Mouse (Mus musculus): ENCODE data around the gene Faah. TPM values are rescaled to one million over a fixed set of nuclear protein-coding genes. Genes with fewer than 3 reads are reported as not detected.

Faah gene
- polyA plus RNA-seq (2015; fragmentation: Nextera tagmentation; extraction: Ambion mirVana) = 1.1 and 2.1 TPM in 2 replicates

DNA sequence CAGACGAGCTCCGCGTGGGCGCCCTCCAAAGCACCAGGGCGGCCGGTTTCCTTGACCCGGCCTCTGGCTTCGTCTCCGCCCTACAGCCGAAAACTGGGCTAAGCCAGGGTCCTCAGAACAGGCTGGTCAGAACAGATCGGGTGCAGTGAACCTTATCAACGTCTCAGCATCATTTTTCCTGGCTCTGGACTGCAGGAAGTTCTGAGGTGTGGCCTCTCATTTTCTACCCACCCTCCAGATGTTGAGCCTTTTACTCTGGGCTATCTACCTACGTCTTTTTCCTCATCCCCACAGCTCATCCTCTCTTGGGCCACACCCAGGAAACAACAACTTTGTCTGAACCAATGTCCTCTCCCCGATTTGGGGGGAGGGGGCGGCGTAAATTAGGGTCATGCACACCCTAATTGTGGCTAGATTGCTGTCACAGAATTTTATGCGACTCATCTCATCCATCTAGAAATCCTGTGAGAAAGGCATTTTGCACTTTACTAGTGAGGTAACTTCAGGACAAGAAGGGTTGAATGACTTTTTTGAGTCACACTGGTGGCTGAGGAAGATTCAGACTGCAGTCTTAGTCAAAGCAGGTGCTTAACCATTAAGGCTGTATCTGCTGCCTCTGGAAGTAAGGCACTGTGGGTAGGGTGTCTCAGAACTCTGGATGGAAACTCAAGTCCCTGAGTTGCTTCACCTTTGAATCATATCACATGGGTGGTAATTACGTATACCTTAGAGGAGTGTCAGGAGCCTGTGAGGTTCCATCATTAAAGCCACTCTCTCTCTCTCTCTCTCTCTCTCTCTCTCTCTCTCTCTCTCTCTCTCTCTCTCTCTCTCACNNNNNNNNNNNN is at the start of gene Faah:
Gene Faah (minus strand): TSS at position 25 of the 845 bp plus-strand sequence.
- peak within 1 kb of the TSS; percentile 48 for H3K9ac ChIP-seq
- no peak for ATAC-seq (replicated peaks; ENCODE audit: insufficient number of reproducible peaks, insufficient read depth, low FRiP score, low read depth)
- peak within 1 kb of the TSS; percentile 89 for H3K4me2 ChIP-seq
- no peak within 1 kb of the TSS for H3K27ac ChIP-seq
- peaks cover 56% of the 10 kb centered on the region for H3K27me3 ChIP-seq
- WGBS = 11% methylated on average over 18 of the region's 18 CpGs
- H3K9me3 ChIP-seq (replicated peaks) = no peaks in the 10 kb centered on the region
- H3K36me3 ChIP-seq = no peaks in the 10 kb centered on the region
- H3K4me1 ChIP-seq (replicated peaks) = peaks cover 13% of the 10 kb centered on the region
- peak within 1 kb of the TSS; percentile 63 for H3K4me3 ChIP-seq

DNA sequence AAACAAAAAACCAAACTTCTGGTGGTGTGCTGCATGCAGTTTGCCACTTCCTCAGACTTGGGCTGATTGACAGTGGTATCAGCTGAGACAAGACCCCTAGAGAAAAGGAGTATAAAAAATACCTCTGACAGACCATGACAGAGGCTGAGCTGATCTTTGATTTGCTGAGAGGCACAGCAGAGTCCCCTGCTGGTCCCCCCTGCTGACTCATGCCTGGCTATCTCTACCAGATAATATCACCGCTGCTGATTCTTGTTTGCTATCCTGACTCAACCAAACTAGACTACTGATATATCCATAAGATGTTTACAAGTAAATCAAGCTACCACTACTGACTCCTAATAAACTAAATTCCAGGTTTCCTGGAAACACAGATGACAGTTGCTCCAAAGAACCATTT is 46.1 kb upstream of the Faah start:
- peaks cover 35% of the 10 kb centered on the region for H3K36me3 ChIP-seq
- H3K9ac ChIP-seq = no peak overlapping the region
- no peak overlapping the region for H3K4me3 ChIP-seq
- no peaks in the 10 kb centered on the region for H3K27me3 ChIP-seq
- WGBS = 6% methylated on average over 1 of the region's 1 CpGs
- H3K9me3 ChIP-seq (replicated peaks) = no peaks in the 10 kb centered on the region
- ATAC-seq (replicated peaks; ENCODE audit: insufficient number of reproducible peaks, insufficient read depth, low FRiP score, low read depth) = no peak
- H3K4me1 ChIP-seq (replicated peaks) = no peaks in the 10 kb centered on the region
- H3K4me2 ChIP-seq = no peak overlapping the region
- no peak overlapping the region for H3K27ac ChIP-seq

DNA sequence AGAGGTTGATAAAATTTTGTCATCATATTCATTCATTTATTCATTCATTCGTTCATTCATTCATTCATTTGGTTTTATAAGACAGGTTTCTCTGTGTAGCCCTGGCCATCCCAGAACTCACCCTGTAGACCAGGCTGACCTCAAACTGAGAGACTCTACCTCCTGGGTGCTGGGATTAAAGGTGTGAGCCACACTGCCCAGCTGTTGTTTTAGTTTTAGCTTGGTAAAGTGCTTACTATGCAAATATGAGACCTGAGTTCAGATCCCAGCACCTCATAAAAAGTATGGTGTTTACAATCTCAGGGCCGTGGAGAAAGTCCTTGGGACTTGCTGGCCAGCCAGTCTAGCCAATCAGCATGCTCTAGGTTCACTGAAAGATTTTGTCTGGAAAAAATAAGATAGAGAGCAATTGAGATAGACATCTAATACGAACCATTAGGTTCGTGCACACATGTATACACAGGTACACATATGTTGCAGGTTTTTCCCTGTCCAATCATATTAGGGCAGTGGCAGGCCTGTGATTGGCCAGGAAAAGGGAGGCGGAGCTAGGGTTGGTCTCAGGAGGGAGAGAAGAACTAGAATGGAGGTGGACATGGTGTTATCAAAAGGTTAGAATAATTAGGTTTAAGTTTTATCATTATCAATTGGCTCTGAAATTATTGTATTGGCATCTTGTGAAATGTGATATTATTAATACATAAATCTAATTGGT is 41.4 kb upstream of the Faah start:
- H3K4me3 ChIP-seq = no peak overlapping the region
- H3K4me2 ChIP-seq = no peak overlapping the region
- H3K4me1 ChIP-seq (replicated peaks) = peaks cover 2% of the 10 kb centered on the region; the same call in 1 of the 2 replicates
- no peak overlapping the region for H3K9ac ChIP-seq
- no peaks in the 10 kb centered on the region for H3K9me3 ChIP-seq (replicated peaks)
- H3K36me3 ChIP-seq = no peaks in the 10 kb centered on the region
- WGBS = 73% methylated on average over 5 of the region's 5 CpGs
- no peaks in the 10 kb centered on the region for H3K27me3 ChIP-seq
- no peak overlapping the region for H3K27ac ChIP-seq
- ATAC-seq (replicated peaks; ENCODE audit: insufficient number of reproducible peaks, insufficient read depth, low FRiP score, low read depth) = no peak

DNA sequence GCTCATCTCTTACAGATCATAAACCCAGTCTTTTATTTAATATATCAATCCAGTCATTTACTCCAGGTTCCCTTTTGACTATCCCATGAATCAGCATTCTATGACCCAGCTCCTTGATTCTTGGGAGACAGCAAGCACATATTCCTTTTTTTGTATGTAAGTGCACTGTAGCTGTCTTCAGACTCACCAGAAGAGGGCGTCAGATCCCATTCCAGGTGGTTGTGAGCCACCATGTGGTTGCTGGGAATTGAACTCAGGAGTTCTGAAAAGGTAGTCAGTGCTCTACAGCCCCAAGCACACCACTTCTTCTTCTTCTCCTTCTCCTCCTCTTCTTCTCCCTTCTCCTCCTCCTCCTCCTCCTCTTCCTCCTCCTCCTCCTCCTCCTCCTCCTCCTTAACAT is 39.8 kb upstream of the Faah start:
- WGBS = 5% methylated on average over 1 of the region's 1 CpGs
- H3K4me3 ChIP-seq = no peak overlapping the region
- H3K27ac ChIP-seq = no peak overlapping the region
- no peaks in the 10 kb centered on the region for H3K27me3 ChIP-seq
- H3K9ac ChIP-seq = no peak overlapping the region
- no peak overlapping the region for H3K4me2 ChIP-seq
- peaks cover 8% of the 10 kb centered on the region for H3K4me1 ChIP-seq (replicated peaks)
- no peak for ATAC-seq (replicated peaks; ENCODE audit: insufficient number of reproducible peaks, insufficient read depth, low FRiP score, low read depth)
- H3K9me3 ChIP-seq (replicated peaks) = no peaks in the 10 kb centered on the region
- no peaks in the 10 kb centered on the region for H3K36me3 ChIP-seq

DNA sequence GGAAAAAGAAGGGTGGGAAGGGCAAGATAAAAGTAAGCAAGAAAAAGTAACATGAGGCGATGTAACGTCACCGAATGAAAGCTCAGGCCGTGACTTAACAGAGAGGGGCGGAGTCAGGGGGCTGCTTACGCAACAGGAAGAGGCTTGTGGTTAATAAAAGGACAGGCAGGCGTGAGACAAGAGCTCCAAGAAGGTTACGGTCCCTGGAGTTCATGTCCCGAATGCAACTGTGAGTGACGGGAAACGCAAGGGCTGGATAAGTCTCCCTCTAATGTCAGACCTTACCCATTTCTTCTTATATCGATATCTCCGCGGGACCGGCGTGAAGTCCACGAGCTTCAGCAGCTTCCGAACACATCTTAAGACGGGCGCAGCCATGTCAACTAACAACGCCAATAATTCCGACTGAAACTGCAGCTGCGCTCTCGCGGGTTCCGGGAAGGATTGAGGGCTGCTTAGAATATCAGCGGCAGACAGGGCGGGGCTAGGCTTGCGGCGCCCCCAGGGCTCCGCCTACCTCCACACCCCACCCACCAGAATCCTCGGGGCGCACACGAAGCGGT is 35.8 kb upstream of the Faah start, which contains the start of gene Nsun4:
Gene Nsun4 (minus strand): TSS at position 478 of the 563 bp plus-strand sequence.
- peak; percentile 95 for ATAC-seq (replicated peaks; ENCODE audit: insufficient number of reproducible peaks, insufficient read depth, low FRiP score, low read depth)
- H3K9ac ChIP-seq = peak within 1 kb of the TSS; percentile 52
- under 1% methylated on average over 35 of the region's 35 CpGs for WGBS

DNA sequence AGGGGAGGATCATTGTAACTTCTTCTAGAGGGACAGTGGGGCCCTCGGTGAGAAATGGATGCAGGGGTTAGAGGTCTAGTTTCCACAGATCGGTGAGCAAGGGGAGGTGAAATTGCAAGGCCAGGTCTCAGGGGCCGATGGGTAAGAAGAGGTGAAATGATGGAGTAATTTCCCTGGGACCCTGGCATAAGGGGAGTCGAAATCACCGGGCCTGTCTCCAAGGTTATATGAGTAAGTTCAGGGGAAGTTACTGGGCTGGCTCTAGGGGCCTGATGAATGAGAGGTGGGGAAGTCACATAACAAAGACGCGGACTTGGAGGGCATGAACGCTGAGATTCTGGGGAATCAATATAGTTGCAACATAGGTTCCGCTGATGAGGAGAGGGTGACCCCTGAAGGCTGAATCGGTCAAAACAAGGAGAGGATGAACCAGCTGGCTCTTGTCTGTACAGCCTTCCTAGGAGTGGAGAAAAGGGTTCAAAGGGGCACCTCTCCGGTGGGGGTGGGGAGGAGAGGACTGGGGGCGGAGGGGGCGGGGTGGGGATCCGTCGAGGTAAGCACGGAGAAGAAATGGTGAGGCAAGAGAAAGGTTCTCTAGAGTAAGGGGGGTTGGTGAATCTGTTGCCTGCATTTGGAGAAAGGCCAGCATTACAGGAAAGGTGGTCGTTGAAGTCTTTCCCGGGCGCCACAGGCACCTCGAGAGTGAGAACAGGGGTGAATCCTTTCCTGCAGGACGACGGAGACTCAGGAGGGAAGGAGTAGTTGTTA is 35.0 kb upstream of the Faah start:
- H3K4me2 ChIP-seq = peak overlapping the region; percentile 88
- H3K9me3 ChIP-seq (replicated peaks) = no peaks in the 10 kb centered on the region
- no peaks in the 10 kb centered on the region; the same call in 1 of the 2 replicates for H3K36me3 ChIP-seq
- 8% methylated on average over 22 of the region's 22 CpGs for whole genome bisulfite sequencing
- no peaks in the 10 kb centered on the region for H3K27me3 ChIP-seq
- H3K4me1 ChIP-seq (replicated peaks) = peaks cover 13% of the 10 kb centered on the region
- peak overlapping the region; percentile 95 for H3K27ac ChIP-seq
- peak overlapping the region; percentile 52 for H3K9ac ChIP-seq
- peak overlapping the region; percentile 67 for H3K4me3 ChIP-seq
- peak; percentile 33 for ATAC-seq (replicated peaks; ENCODE audit: insufficient number of reproducible peaks, insufficient read depth, low FRiP score, low read depth)

More for the DNA sequence above, 35.8 kb upstream of the Faah start, which contains the start of gene Nsun4:
- Histone ChIP-seq H3K27ac (peak within 1 kb of the TSS; percentile 95), H3K36me3 (no peaks in the 10 kb centered on the region), H3K4me3 (peak within 1 kb of the TSS; percentile 67), H3K9me3 (replicated peaks) (no peaks in the 10 kb centered on the region), H3K4me2 (peak within 1 kb of the TSS; percentile 88), H3K27me3 (no peaks in the 10 kb centered on the region), H3K4me1 (replicated peaks) (peaks cover 13% of the 10 kb centered on the region)

DNA sequence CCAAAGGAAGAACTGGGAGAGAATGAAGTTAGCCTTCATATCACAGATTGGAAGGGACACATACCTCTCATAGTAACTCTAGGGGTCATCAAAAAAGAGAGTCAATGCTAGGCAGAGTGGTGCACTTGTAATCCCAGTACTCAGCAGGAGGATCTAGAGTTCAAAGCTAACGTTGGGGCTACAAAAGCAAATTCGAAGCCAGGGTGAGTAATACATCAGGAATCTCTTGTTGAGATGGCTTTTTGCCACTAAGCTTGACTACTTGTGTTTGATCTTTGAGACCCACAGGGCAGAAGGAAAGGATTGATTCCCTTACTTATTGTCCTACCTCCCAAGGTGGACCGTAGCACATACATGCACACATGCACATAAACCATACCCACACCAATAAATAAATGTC is 31.5 kb upstream of the Faah start:
- Histone ChIP-seq H3K9ac (no peak overlapping the region), H3K4me3 (no peak overlapping the region), H3K4me1 (replicated peaks) (peaks cover 11% of the 10 kb centered on the region), H3K9me3 (replicated peaks) (no peaks in the 10 kb centered on the region), H3K4me2 (no peak overlapping the region), H3K36me3 (peaks cover 1% of the 10 kb centered on the region), H3K27ac (no peak overlapping the region), H3K27me3 (no peaks in the 10 kb centered on the region)
- WGBS = 69% methylated on average over 3 of the region's 3 CpGs
- no peak for ATAC-seq (replicated peaks; ENCODE audit: insufficient number of reproducible peaks, insufficient read depth, low FRiP score, low read depth)

DNA sequence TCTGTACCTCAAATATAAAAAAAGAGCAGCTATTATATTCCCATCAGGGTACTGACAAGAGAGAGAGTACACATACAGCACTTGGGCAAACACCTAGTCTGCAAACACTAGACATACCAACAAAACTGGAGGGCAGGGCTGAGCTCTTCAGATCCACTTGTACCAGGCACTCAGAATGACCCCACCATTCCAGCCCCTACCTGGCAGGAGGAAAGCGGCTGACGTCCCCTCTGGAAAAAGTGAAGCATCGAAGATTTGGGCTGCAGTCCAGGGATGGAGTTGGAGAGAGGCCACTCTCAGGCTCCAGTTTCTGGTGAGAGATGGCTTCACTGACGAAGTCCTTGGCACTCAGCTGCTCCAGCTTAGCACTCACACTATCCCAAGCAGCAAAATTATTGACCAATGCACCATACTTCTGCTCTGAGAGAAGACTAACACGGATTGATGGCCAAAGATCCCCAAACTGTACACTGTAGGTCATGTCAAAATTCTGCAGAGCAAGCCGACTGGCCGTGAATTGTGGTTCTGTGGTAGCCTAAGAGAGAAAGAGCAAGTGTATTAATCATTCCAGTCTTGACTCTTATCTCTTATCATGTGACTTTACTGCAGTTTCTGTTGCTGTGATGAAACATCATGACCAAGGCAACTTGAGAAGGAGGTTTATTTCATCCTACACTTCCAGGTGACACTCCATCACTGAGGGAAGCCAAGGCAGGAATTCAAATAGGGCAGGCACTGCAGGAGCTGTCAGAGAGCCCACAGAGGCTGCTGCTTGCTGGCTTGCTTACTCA is 30.6 kb upstream of the Faah start:
- H3K4me1 ChIP-seq (replicated peaks) = peaks cover 11% of the 10 kb centered on the region
- WGBS = 52% methylated on average over 7 of the region's 7 CpGs
- ATAC-seq (replicated peaks; ENCODE audit: insufficient number of reproducible peaks, insufficient read depth, low FRiP score, low read depth) = no peak
- no peaks in the 10 kb centered on the region for H3K27me3 ChIP-seq
- H3K9ac ChIP-seq = no peak overlapping the region
- no peak overlapping the region for H3K4me2 ChIP-seq
- H3K9me3 ChIP-seq (replicated peaks) = no peaks in the 10 kb centered on the region
- no peak overlapping the region for H3K27ac ChIP-seq
- peaks cover 8% of the 10 kb centered on the region for H3K36me3 ChIP-seq
- H3K4me3 ChIP-seq = no peak overlapping the region

DNA sequence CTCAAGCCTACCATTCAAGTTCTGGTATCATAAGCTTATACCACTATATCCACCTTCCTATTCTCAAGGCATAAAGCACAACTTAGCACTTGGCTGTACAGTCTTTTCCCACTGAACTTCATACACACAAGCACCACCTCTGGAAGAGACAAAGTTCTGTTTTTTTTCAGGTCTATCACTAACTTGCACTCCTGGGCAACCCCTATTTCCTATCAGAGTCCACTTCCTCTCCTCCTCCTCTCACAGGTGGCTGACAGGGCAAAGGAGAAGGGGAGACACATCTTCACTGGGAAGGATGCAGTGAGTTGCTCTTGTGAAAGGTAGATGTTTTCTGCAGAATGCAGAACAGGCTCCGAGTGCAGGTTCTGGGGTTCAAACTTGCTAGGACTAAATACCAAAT is 30.0 kb upstream of the Faah start:
- Histone ChIP-seq H3K9ac (no peak overlapping the region), H3K27ac (no peak overlapping the region)
- 100% methylated on average over 1 of the region's 1 CpGs for WGBS

DNA sequence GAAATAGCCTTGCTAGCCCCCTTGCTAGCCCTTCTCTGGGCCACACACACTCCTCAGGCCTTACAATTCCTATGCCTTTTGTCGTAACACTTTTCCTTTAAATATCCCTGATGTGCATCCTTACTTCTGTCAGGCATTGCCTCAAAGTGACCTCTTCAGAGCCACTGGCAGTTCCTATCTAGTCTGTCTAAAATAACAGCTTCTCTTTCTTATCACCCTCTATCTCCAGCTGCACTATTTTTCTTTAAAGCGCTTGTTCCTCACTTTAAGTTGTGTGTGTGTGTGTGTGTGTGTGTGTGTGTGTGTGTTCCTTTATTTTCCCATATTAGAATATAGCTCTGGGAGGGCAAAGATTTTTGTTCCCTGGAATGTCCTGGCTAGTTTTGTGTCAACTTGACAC is 28.9 kb upstream of the Faah start:
- Histone ChIP-seq H3K9me3 (replicated peaks) (no peaks in the 10 kb centered on the region), H3K9ac (no peak overlapping the region), H3K4me3 (no peak overlapping the region), H3K4me1 (replicated peaks) (no peaks in the 10 kb centered on the region), H3K4me2 (no peak overlapping the region), H3K36me3 (peaks cover 23% of the 10 kb centered on the region), H3K27me3 (no peaks in the 10 kb centered on the region), H3K27ac (no peak overlapping the region)
- WGBS = 69% methylated on average over 2 of the region's 2 CpGs
- ATAC-seq (replicated peaks; ENCODE audit: insufficient number of reproducible peaks, insufficient read depth, low FRiP score, low read depth) = no peak

More for the DNA sequence above, 30.0 kb upstream of the Faah start:
- H3K4me3 ChIP-seq = no peak overlapping the region
- H3K36me3 ChIP-seq = peaks cover 14% of the 10 kb centered on the region
- ATAC-seq (replicated peaks; ENCODE audit: insufficient number of reproducible peaks, insufficient read depth, low FRiP score, low read depth) = no peak
- no peak overlapping the region for H3K4me2 ChIP-seq
- H3K27me3 ChIP-seq = no peaks in the 10 kb centered on the region
- peaks cover 6% of the 10 kb centered on the region for H3K4me1 ChIP-seq (replicated peaks)
- H3K9me3 ChIP-seq (replicated peaks) = no peaks in the 10 kb centered on the region
